Mouse (Mus musculus) hindbrain, embryonic 10.5 days (tissue): ENCODE data around the gene Faiml. TPM values are rescaled to one million over a fixed set of nuclear protein-coding genes. Genes with fewer than 3 reads are reported as not detected.

Experiments used
- DNase-seq: peaks from one replicate; pipeline ENCODE4 v3.0.0-alpha.2; 2017; ENCODE audit warnings: low spot score
- H3K27ac ChIP-seq: fragments of 300-500 bp; sonication (generic); 2 replicates; pipeline ENCODE4 v1.5.1; 2016; ENCODE audit warnings: mild to moderate bottlenecking, moderate library complexity
- H3K27me3 ChIP-seq: fragments of 300-500 bp; sonication (generic); 2 replicates; pipeline ENCODE4 v1.6.1; 2016; ENCODE audit warnings: mild to moderate bottlenecking; ENCODE audit not compliant: poor library complexity, insufficient read depth, severe bottlenecking
- H3K36me3 ChIP-seq: fragments of 300-500 bp; sonication (generic); 2 replicates; pipeline ENCODE4 v1.6.1; 2016; ENCODE audit warnings: mild to moderate bottlenecking, moderate library complexity
- H3K4me1 ChIP-seq: fragments of 300-500 bp; sonication (generic); replicated peaks from 2 replicates; pipeline ENCODE4 v1.6.1; 2016; ENCODE audit warnings: mild to moderate bottlenecking
- H3K4me3 ChIP-seq: fragments of 300-500 bp; sonication (generic); 2 replicates; pipeline ENCODE4 v1.5.1; 2016; ENCODE audit warnings: mild to moderate bottlenecking, moderate library complexity
- H3K9me3 ChIP-seq: fragments of 300-500 bp; sonication (generic); 2 replicates; pipeline ENCODE4 v1.6.1; 2016; ENCODE audit warnings: mild to moderate bottlenecking, moderate library complexity
- WGBS: fragments of 180-500 bp; shearing (Covaris S2); methylation state at CpG from one replicate; pipeline ENCODE4 v1.1.7; 2016; 5-methylcytosine and 5-hydroxymethylcytosine counted together
- polyA plus RNA-seq: library from polyadenylated mRNA; unstranded; fragments of >200 nt; fragmentation: Nextera tagmentation; extraction: Ambion mirVana; gene quantifications from 2 replicates; pipeline ENCODE4 v1.2.1, GENCODE M21; 2016

The Faiml gene
- polyA plus RNA-seq, result not detected in 2 replicates

DNA sequence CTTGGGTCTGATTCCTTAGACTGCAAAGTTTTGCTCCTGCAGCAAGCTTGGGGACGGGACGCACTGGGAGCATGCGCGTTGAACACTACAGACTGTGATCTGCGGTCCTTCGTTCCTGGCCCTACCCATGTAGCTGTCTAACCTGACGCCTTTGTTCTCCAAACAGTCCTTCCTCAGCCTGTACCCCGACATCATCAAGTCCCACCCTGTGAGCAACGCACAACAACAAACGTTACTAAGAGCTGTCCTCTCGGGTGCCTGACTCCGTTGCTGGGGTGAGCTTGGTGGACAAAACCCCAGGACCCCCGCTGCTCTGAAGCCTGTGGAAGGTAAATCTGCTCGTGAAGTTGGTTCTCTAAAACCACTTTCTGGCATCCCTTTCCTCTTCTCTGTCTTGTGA is at the start of gene Faiml:
TSS of gene Faiml (minus strand) at position 101 of the 400 bp plus-strand sequence.
- H3K27me3 ChIP-seq, result no peaks in the 10 kb centered on the region
- WGBS, result 84% methylated on average over 14 of the region's 14 CpGs
- no peaks in the 10 kb centered on the region for H3K36me3 ChIP-seq
- no peaks in the 10 kb centered on the region for H3K4me1 ChIP-seq
- no peak within 1 kb of the TSS for H3K27ac ChIP-seq
- H3K9me3 ChIP-seq, result no peaks in the 10 kb centered on the region
- H3K4me3 ChIP-seq, result no peak within 1 kb of the TSS
- DNase-seq, result no peak

DNA sequence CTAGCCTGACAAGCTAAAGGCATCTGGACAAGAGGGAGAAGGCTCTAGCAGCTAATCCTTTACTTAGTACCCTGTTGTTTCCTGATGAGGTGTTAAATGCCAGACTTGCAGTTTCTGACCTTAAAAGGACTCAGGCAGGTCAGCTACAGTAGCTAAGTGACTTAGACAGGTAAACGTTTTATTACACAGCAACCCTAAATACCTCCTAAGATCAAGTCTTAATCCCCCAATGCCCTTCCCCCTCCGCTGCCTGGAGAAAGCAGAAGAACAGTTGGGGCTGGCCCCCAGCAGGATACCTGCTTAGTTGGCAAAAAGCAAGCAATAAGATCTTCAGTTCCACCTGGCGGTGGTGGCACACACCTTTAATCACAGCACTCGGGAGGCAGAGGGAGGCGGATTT is 21.9 kb upstream of the Faiml start:
- Histone ChIP-seq H3K27me3 (no peaks in the 10 kb centered on the region), H3K36me3 (peaks cover 87% of the 10 kb centered on the region), H3K4me3 (no peak overlapping the region), H3K9me3 (no peaks in the 10 kb centered on the region), H3K4me1 (no peaks in the 10 kb centered on the region), H3K27ac (no peak overlapping the region)
- 80% methylated on average over 5 of the region's 5 CpGs for WGBS
- DNase-seq, result no peak

DNA sequence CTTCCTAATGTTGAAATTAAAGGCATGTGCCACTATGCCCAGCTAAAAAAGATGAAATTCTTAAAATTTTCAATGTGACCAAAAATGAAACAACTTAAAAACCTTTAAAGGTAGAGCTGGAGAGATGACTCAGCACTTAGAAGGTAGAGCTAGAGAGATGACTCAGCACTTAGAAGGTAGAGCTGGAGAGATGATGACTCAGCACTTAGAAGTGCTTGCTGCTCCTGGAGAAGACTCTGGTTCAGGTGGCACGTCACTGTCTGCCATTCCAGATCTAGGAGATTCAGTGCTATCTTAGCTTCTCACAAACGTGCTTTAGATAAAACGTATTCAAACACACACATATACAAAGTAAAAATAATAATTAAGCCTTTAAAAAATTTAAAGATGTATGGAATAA is 19.8 kb upstream of the Faiml start:
- Histone ChIP-seq H3K27ac (no peak overlapping the region), H3K4me3 (no peak overlapping the region), H3K27me3 (no peaks in the 10 kb centered on the region), H3K9me3 (no peaks in the 10 kb centered on the region), H3K4me1 (no peaks in the 10 kb centered on the region), H3K36me3 (peaks cover 69% of the 10 kb centered on the region)
- DNase-seq, result no peak
- WGBS, result 94% methylated on average over 3 of the region's 3 CpGs

DNA sequence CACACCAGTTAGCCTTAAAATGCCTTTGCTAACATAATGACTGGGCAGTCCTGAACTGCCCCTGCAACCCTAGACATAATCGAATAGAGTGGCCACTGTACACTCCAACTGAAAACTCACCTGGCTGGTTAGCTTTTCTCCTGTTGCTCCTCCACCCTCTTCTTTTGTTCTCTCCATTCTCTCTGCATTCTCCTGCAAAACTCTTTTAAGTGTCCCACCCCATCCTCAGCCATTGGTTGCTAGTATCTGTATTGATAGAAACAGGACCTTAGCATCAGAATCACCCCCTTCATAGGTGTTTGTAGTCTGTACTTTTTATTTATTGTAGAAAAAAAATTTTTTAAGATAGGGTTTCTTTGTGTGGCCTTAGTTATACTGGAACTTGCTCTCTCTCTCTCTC is 19.2 kb upstream of the Faiml start:
- no peak for DNase-seq
- no peak overlapping the region for H3K27ac ChIP-seq
- H3K4me1 ChIP-seq, result no peaks in the 10 kb centered on the region
- H3K4me3 ChIP-seq, result no peak overlapping the region
- 93% methylated on average over 1 of the region's 1 CpGs for WGBS
- no peaks in the 10 kb centered on the region for H3K9me3 ChIP-seq
- no peaks in the 10 kb centered on the region for H3K27me3 ChIP-seq
- H3K36me3 ChIP-seq, result peaks cover 69% of the 10 kb centered on the region

DNA sequence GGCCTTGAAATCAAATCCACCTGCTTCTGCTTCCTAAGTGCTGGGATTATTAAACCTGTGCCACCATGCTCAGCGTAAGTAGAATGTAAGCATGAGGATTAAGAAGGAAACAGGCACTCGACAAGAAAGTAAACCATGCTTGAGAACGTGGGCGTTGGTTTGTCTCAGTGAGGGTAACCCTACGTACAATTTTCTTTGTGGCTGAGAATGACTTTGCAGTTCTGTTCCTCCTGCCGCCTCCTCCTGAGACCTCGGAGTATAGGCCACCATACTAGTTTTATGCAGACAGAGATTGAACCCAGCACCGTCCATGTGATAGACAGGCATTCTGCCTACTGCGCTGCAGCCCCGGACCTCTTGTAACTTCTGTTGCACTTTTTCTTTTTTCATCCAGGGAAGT is 16.8 kb upstream of the Faiml start:
- 94% methylated on average over 10 of the region's 10 CpGs for WGBS
- no peaks in the 10 kb centered on the region for H3K4me1 ChIP-seq
- H3K27ac ChIP-seq, result no peak overlapping the region
- H3K36me3 ChIP-seq, result peaks cover 63% of the 10 kb centered on the region
- no peaks in the 10 kb centered on the region for H3K27me3 ChIP-seq
- DNase-seq, result no peak
- no peaks in the 10 kb centered on the region for H3K9me3 ChIP-seq
- H3K4me3 ChIP-seq, result no peak overlapping the region

DNA sequence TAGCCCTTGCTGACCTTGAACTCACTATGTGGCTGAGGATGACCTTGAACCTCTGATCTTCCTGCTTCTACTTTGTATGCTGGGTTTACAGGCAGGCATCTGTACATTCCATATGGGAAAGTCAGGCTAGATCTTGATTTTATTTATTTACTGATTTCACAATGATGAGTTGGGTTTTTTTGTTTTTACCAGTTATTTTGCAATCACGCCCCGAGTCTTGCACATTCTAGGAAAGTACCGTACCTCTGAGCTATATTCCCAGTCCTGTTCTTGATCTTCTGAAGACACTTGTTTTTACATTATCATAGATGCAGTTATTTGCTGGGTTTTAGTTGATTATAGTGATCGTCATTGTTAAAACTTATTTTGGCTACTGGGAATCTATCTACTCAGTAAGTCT is 11.9 kb upstream of the Faiml start:
- Histone ChIP-seq H3K27ac (no peak overlapping the region), H3K4me1 (peaks cover 4% of the 10 kb centered on the region; the same call in 1 of the 2 replicates), H3K9me3 (no peaks in the 10 kb centered on the region), H3K36me3 (peaks cover 32% of the 10 kb centered on the region), H3K27me3 (no peaks in the 10 kb centered on the region), H3K4me3 (no peak overlapping the region)
- WGBS, result 93% methylated on average over 4 of the region's 4 CpGs
- DNase-seq, result no peak

DNA sequence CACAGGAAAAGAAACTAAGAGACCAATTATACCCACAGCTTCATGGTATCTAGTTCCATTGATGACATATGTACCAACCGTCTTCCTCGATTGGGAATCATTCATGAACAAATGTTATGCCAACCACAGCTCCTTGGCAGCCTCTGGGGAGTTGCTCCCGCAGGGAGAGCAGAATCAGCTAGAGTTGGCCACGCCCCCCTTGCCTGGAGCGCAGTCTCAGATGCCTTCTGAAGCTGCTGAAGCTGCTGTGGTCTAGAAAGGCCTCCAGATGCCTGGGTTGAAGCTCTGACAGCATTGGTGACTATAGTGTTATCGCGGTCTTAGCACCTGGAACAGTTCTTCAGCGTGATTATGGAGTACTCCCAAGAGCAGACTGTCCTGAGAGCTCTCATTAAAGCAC is 11.3 kb upstream of the Faiml start:
- 57% methylated on average over 8 of the region's 8 CpGs for WGBS
- H3K4me3 ChIP-seq, result no peak overlapping the region

DNA sequence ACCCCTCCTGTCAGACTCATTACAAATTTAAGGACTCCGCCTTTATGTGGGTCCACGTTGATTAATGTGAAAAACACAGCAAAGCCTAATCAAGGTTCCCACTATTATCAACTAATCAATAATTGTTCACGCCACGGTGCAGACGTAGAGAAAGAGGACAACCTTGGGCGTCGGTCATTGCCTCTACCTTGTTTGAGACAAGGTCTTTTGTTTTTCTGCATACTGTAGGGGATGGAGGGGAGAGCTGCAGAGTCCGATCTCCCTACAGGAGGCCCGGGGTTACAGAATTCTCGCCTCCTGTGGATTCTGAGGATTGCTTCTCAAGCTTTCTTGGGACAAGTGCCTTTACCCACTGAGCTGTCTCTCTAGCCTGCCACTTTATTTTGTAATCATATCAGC is 6.9 kb upstream of the Faiml start:
- H3K27me3 ChIP-seq, result no peaks in the 10 kb centered on the region
- peaks cover 17% of the 10 kb centered on the region; the same call in 1 of the 2 replicates for H3K4me1 ChIP-seq
- H3K36me3 ChIP-seq, result peaks cover 19% of the 10 kb centered on the region; the same call in 1 of the 2 replicates
- no peaks in the 10 kb centered on the region for H3K9me3 ChIP-seq
- DNase-seq, result no peak
- H3K27ac ChIP-seq, result peak overlapping the region; percentile 95
- 2% methylated on average over 10 of the region's 10 CpGs for WGBS
- peak overlapping the region; percentile 93 for H3K4me3 ChIP-seq

More for the DNA sequence above, 11.3 kb upstream of the Faiml start:
- Histone ChIP-seq H3K36me3 (peaks cover 29% of the 10 kb centered on the region), H3K4me1 (peaks cover 7% of the 10 kb centered on the region; the same call in 1 of the 2 replicates), H3K27me3 (no peaks in the 10 kb centered on the region), H3K27ac (no peak overlapping the region), H3K9me3 (no peaks in the 10 kb centered on the region)
- DNase-seq, result no peak

DNA sequence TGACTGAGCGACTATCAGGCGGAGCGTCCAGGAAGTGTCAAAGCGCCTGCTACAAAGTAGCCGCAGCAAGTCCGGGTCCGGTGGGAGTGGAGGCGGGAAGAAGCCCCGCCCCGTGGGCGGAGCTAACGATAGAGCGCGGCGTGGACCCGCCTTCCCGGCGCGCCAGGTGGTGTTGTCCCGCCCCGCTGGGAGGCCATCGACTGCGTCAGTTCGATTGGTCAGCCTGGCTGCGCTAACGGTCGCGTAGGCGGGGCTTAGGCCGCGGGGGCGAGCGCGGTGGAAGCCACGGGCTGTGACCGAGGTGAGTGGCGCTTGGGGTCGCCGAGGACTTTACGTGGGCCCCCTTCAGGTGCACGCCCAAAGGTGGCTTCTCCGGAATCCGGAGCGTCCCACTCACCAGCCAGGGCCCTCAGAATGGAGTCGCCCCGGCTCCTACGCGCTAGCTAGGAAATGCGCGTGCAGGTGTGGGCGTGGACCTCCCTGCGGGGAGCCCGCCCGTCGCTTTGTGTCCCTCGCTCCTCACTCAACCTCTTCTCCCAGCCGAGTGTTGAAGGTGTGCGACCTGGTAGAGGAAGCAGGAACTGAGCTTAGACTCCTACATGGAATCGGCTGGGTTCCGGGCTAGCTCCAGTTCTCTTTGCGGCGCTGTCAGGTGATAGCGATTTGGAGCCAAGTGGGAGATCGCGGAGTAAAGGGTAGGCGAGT is 6.3 kb upstream of the Faiml start, which contains the start of gene Cep70:
TSS of gene Cep70 (plus strand) at position 178 of the 705 bp plus-strand sequence.
- peak; percentile 95 for DNase-seq
- WGBS, result under 1% methylated on average over 66 of the region's 66 CpGs

DNA sequence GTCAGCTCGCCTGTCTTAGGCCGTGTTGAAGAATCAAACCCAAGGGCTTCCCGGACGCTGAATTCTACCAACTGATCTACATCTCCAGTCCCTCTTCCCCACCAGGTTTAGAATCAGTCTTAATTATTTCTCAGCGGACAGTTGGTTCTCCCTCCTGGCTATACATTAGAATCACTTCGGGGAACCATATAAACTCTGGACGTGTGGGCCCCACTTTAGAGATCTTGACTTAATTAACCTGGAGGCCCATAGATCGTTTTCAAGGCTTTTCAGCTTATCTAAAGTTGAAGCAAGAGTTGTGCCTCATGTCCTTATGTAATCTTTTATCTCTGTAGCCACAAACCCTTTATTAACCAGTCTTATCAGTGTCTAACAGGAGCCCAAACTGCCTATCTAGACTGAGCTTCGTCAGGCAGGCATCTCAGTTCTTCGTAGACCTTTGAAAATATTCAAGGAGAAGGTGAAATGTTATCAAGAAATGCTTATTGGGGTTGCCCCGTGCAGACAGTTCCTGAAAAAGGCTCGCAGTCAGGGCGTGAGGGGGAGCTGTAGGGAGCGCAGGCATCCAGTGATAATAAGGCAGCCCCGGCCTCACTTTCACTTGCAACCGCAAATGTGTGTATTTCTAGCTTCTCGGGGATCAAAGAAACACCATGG is 5.6 kb upstream of the Faiml start:
- 10% methylated on average over 17 of the region's 17 CpGs for WGBS

More for the DNA sequence above, 6.3 kb upstream of the Faiml start, which contains the start of gene Cep70:
- Histone ChIP-seq H3K4me3 (peak within 1 kb of the TSS; percentile 93), H3K36me3 (peaks cover 18% of the 10 kb centered on the region; the same call in 1 of the 2 replicates), H3K27ac (peak within 1 kb of the TSS; percentile 95), H3K9me3 (no peaks in the 10 kb centered on the region), H3K4me1 (peaks cover 17% of the 10 kb centered on the region; the same call in 1 of the 2 replicates), H3K27me3 (no peaks in the 10 kb centered on the region)

DNA sequence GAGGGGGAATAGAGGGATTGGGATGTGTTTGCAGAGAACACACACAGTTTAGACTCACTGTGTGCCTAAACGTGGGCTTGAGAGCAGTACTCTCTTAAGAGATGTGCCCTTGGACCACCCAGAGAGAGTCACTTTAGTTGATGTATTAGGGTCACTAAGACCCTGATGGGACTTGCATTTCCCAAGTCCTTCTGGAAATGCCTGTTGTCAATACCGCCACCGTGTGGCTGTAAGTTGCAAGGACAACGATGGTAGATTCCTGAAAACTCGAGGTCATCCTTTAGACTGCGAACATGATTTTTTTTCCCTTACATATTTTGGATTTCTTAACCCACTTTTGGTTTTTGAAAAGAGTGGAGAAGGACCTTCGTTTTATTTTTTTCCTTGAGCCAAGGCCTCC is 5.0 kb upstream of the Faiml start:
- peaks cover 17% of the 10 kb centered on the region; the same call in 1 of the 2 replicates for H3K4me1 ChIP-seq
- H3K27ac ChIP-seq, result no peak overlapping the region
- no peaks in the 10 kb centered on the region for H3K9me3 ChIP-seq
- no peak overlapping the region for H3K4me3 ChIP-seq
- peak; percentile 71 for DNase-seq
- no peaks in the 10 kb centered on the region for H3K27me3 ChIP-seq
- 4% methylated on average over 7 of the region's 7 CpGs for WGBS
- peaks cover 5% of the 10 kb centered on the region; the same call in 1 of the 2 replicates for H3K36me3 ChIP-seq

More for the DNA sequence above, 5.6 kb upstream of the Faiml start:
- Histone ChIP-seq H3K36me3 (peaks cover 11% of the 10 kb centered on the region; the same call in 1 of the 2 replicates), H3K4me3 (peak overlapping the region; percentile 93), H3K9me3 (no peaks in the 10 kb centered on the region), H3K4me1 (peaks cover 17% of the 10 kb centered on the region; the same call in 1 of the 2 replicates), H3K27me3 (no peaks in the 10 kb centered on the region), H3K27ac (peak overlapping the region; percentile 95)
- DNase-seq, result peak; percentile 2

DNA sequence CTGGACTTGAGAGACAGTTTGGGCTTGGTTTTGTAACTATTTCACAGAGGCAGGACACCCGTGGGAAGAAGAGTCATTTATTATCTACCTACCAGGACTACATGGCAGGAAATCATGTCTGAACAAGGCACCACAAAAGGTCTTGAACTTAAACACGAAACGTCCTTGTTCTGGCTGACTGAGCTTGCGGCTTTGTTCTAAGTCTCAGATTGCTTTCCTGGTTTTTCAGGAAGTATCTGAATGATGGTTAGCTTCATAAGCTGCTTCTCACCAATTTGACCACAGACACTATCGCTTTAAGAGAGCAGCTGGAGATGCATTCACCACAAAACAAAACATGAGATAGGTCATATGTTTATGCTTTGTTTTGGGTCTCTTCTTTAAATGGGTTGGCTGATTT is 3.5 kb upstream of the Faiml start:
- no peaks in the 10 kb centered on the region for H3K36me3 ChIP-seq
- H3K27ac ChIP-seq, result no peak overlapping the region
- peaks cover 17% of the 10 kb centered on the region; the same call in 1 of the 2 replicates for H3K4me1 ChIP-seq
- 83% methylated on average over 5 of the region's 5 CpGs for WGBS
- no peak for DNase-seq
- no peak overlapping the region for H3K4me3 ChIP-seq
- H3K27me3 ChIP-seq, result no peaks in the 10 kb centered on the region
- H3K9me3 ChIP-seq, result no peaks in the 10 kb centered on the region

DNA sequence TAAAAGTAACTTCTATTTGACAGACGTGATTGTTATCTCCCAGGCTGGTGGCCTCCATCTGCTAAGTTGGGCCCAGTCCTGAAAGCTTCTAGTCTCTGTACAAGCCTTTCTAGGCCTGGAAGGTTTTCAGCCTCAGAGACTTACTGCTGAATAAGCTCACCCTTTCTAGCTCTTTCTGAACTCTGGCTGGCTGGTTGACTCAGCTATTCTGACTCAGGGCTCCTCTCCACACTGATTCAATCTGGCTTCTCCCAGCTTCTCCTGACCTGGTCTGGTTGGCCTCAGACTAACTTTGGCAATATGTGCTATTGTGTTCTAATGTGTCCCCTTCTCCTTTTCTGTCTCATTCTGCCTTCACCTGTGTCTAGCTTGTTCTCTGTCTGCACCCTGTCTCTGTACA is 2.2 kb upstream of the Faiml start:
- Histone ChIP-seq H3K9me3 (no peaks in the 10 kb centered on the region), H3K4me1 (peaks cover 16% of the 10 kb centered on the region; the same call in 1 of the 2 replicates), H3K36me3 (no peaks in the 10 kb centered on the region), H3K27ac (no peak overlapping the region), H3K27me3 (no peaks in the 10 kb centered on the region), H3K4me3 (no peak overlapping the region)
- no peak for DNase-seq
- WGBS, result 74% methylated on average over 1 of the region's 1 CpGs
